Mouse (Mus musculus): ENCODE data around the gene Naa80. TPM values are rescaled to one million over a fixed set of nuclear protein-coding genes. Genes with fewer than 3 reads are reported as not detected.

Gene Naa80
- polyA plus RNA-seq, 1 experiment from 2014 or later = 19.2 TPM

- H3K9ac ChIP-seq (ENCODE audit: low read depth, low read length) = peak within 1 kb of the TSS; percentile 64
- peaks cover 3% of the 10 kb centered on the region; the same call in 1 of the 2 replicates for H3K36me3 ChIP-seq (ENCODE audit: control insufficient read depth, insufficient read depth, low read length)
- H3K4me2 ChIP-seq (ENCODE audit: low read depth, low read length) = peak within 1 kb of the TSS; percentile 64
- ATAC-seq = peak; percentile 70
- H3K9me3 ChIP-seq (ENCODE audit: control insufficient read depth, low read length) = no peaks in the 10 kb centered on the region
- H3K4me3 ChIP-seq (ENCODE audit: low read length) = peak within 1 kb of the TSS; percentile 43
- peaks cover 35% of the 10 kb centered on the region for H3K4me1 ChIP-seq (ENCODE audit: control insufficient read depth, insufficient read depth, low read length)
- WGBS = 18% methylated on average over 16 of the region's 16 CpGs
- H3K27ac ChIP-seq (ENCODE audit: low read length) = peak within 1 kb of the TSS; percentile 74
- H3K27me3 ChIP-seq (replicated peaks; ENCODE audit: control insufficient read depth, insufficient read depth, low read length) = no peaks in the 10 kb centered on the region
Observed at GRCm38 (mm10) chr9:107576357-107577107, 2.2 kb upstream of the Naa80 start, which contains the start of gene Hyal1. Gene Hyal1, plus strand, starts transcription at chr9:107576927.

GRCm38 (mm10) chr9:107577871-107578270, 816 bp upstream of the Naa80 start:
- no peak for ATAC-seq
- H3K36me3 ChIP-seq (ENCODE audit: control insufficient read depth, insufficient read depth, low read length) = no peaks in the 10 kb centered on the region; the same call in 1 of the 2 replicates
- no peak overlapping the region for H3K4me3 ChIP-seq (ENCODE audit: low read length)
- no peaks in the 10 kb centered on the region for H3K27me3 ChIP-seq (replicated peaks; ENCODE audit: control insufficient read depth, insufficient read depth, low read length)
- no peak overlapping the region for H3K9ac ChIP-seq (ENCODE audit: low read depth, low read length)
- H3K9me3 ChIP-seq (ENCODE audit: control insufficient read depth, low read length) = no peaks in the 10 kb centered on the region
- H3K4me2 ChIP-seq (ENCODE audit: low read depth, low read length) = no peak overlapping the region
- H3K4me1 ChIP-seq (ENCODE audit: control insufficient read depth, insufficient read depth, low read length) = peaks cover 34% of the 10 kb centered on the region
- no peak overlapping the region for H3K27ac ChIP-seq (ENCODE audit: low read length)
- WGBS = 90% methylated on average over 10 of the region's 10 CpGs

- Histone ChIP-seq H3K4me3 (ENCODE audit: low read length) (no peak overlapping the region), H3K36me3 (ENCODE audit: control insufficient read depth, insufficient read depth, low read length) (no peaks in the 10 kb centered on the region; the same call in 1 of the 2 replicates), H3K9ac (ENCODE audit: low read depth, low read length) (no peak overlapping the region), H3K27ac (ENCODE audit: low read length) (peak overlapping the region; percentile 42; the same call in 1 of the 2 replicates), H3K27me3 (replicated peaks; ENCODE audit: control insufficient read depth, insufficient read depth, low read length) (no peaks in the 10 kb centered on the region), H3K4me1 (ENCODE audit: control insufficient read depth, insufficient read depth, low read length) (peaks cover 34% of the 10 kb centered on the region), H3K9me3 (ENCODE audit: control insufficient read depth, low read length) (no peaks in the 10 kb centered on the region), H3K4me2 (ENCODE audit: low read depth, low read length) (no peak overlapping the region)
- ATAC-seq = no peak
- WGBS = 94% methylated on average over 14 of the region's 14 CpGs
Observed at GRCm38 (mm10) chr9:107579023-107579900, 575 bp downstream of the Naa80 start.

GRCm38 (mm10) chr9:107580501-107581317, 2.0 kb downstream of the Naa80 start, which contains the start of gene Hyal3:
Gene Hyal3, plus strand, starts transcription at chr9:107580818.
- peak; percentile 71 for ATAC-seq
- WGBS = under 1% methylated on average over 32 of the region's 32 CpGs

GRCm38 (mm10) chr9:107581584-107581983, 2.9 kb downstream of the Naa80 start:
- Histone ChIP-seq H3K9ac (ENCODE audit: low read depth, low read length) (peak overlapping the region; percentile 86), H3K4me1 (ENCODE audit: control insufficient read depth, insufficient read depth, low read length) (peaks cover 26% of the 10 kb centered on the region), H3K36me3 (ENCODE audit: control insufficient read depth, insufficient read depth, low read length) (no peaks in the 10 kb centered on the region; the same call in 1 of the 2 replicates), H3K4me3 (ENCODE audit: low read length) (peak overlapping the region; percentile 67), H3K4me2 (ENCODE audit: low read depth, low read length) (peak overlapping the region; percentile 86), H3K27me3 (replicated peaks; ENCODE audit: control insufficient read depth, insufficient read depth, low read length) (no peaks in the 10 kb centered on the region), H3K9me3 (ENCODE audit: control insufficient read depth, low read length) (no peaks in the 10 kb centered on the region), H3K27ac (ENCODE audit: low read length) (peak overlapping the region; percentile 95; the same call in 1 of the 2 replicates)
- WGBS = 61% methylated on average over 4 of the region's 4 CpGs
- ATAC-seq = no peak

More at GRCm38 (mm10) chr9:107580501-107581317, 2.0 kb downstream of the Naa80 start, which contains the start of gene Hyal3:
- peak within 1 kb of the TSS; percentile 95 for H3K27ac ChIP-seq (ENCODE audit: low read length)
- H3K36me3 ChIP-seq (ENCODE audit: control insufficient read depth, insufficient read depth, low read length) = no peaks in the 10 kb centered on the region; the same call in 1 of the 2 replicates
- H3K4me3 ChIP-seq (ENCODE audit: low read length) = peak within 1 kb of the TSS; percentile 67
- peaks cover 33% of the 10 kb centered on the region for H3K4me1 ChIP-seq (ENCODE audit: control insufficient read depth, insufficient read depth, low read length)
- H3K27me3 ChIP-seq (replicated peaks; ENCODE audit: control insufficient read depth, insufficient read depth, low read length) = no peaks in the 10 kb centered on the region
- H3K9me3 ChIP-seq (ENCODE audit: control insufficient read depth, low read length) = no peaks in the 10 kb centered on the region
- H3K9ac ChIP-seq (ENCODE audit: low read depth, low read length) = peak within 1 kb of the TSS; percentile 86
- H3K4me2 ChIP-seq (ENCODE audit: low read depth, low read length) = peak within 1 kb of the TSS; percentile 86

GRCm38 (mm10) chr9:107582509-107583062, 3.9 kb downstream of the Naa80 start:
- no peak overlapping the region for H3K4me3 ChIP-seq (ENCODE audit: low read length)
- ATAC-seq = no peak
- H3K9me3 ChIP-seq (ENCODE audit: control insufficient read depth, low read length) = no peaks in the 10 kb centered on the region
- WGBS = 91% methylated on average over 7 of the region's 7 CpGs
- no peak overlapping the region for H3K27ac ChIP-seq (ENCODE audit: low read length)
- no peaks in the 10 kb centered on the region; the same call in 1 of the 2 replicates for H3K36me3 ChIP-seq (ENCODE audit: control insufficient read depth, insufficient read depth, low read length)
- H3K4me1 ChIP-seq (ENCODE audit: control insufficient read depth, insufficient read depth, low read length) = peaks cover 21% of the 10 kb centered on the region
- no peaks in the 10 kb centered on the region for H3K27me3 ChIP-seq (replicated peaks; ENCODE audit: control insufficient read depth, insufficient read depth, low read length)
- H3K4me2 ChIP-seq (ENCODE audit: low read depth, low read length) = no peak overlapping the region
- 0 out of 2 replicates have a peak overlapping the region, but pooled peaks have one; percentile 86 for H3K9ac ChIP-seq (ENCODE audit: low read depth, low read length)

- peaks cover 24% of the 10 kb centered on the region for H3K4me1 ChIP-seq (ENCODE audit: control insufficient read depth, insufficient read depth, low read length)
- H3K36me3 ChIP-seq (ENCODE audit: control insufficient read depth, insufficient read depth, low read length) = no peaks in the 10 kb centered on the region; the same call in 1 of the 2 replicates
- ATAC-seq = no peak
- WGBS = 91% methylated on average over 14 of the region's 14 CpGs
- H3K27ac ChIP-seq (ENCODE audit: low read length) = no peak overlapping the region
- no peak overlapping the region for H3K4me2 ChIP-seq (ENCODE audit: low read depth, low read length)
- H3K9ac ChIP-seq (ENCODE audit: low read depth, low read length) = no peak overlapping the region
- no peak overlapping the region for H3K4me3 ChIP-seq (ENCODE audit: low read length)
- H3K27me3 ChIP-seq (replicated peaks; ENCODE audit: control insufficient read depth, insufficient read depth, low read length) = no peaks in the 10 kb centered on the region
- no peaks in the 10 kb centered on the region for H3K9me3 ChIP-seq (ENCODE audit: control insufficient read depth, low read length)
Observed at GRCm38 (mm10) chr9:107583174-107583573, 4.5 kb downstream of the Naa80 start.

GRCm38 (mm10) chr9:107586504-107586903, 7.8 kb downstream of the Naa80 start:
- peak overlapping the region; percentile 79 for H3K27ac ChIP-seq (ENCODE audit: low read length)
- H3K4me3 ChIP-seq (ENCODE audit: low read length) = no peak overlapping the region
- H3K4me1 ChIP-seq (ENCODE audit: control insufficient read depth, insufficient read depth, low read length) = peaks cover 37% of the 10 kb centered on the region
- H3K9ac ChIP-seq (ENCODE audit: low read depth, low read length) = no peak overlapping the region
- ATAC-seq = no peak
- no peaks in the 10 kb centered on the region for H3K9me3 ChIP-seq (ENCODE audit: control insufficient read depth, low read length)
- no peak overlapping the region for H3K4me2 ChIP-seq (ENCODE audit: low read depth, low read length)
- 89% methylated on average over 5 of the region's 5 CpGs for WGBS
- peaks cover 7% of the 10 kb centered on the region; the same call in 1 of the 2 replicates for H3K36me3 ChIP-seq (ENCODE audit: control insufficient read depth, insufficient read depth, low read length)
- no peaks in the 10 kb centered on the region for H3K27me3 ChIP-seq (replicated peaks; ENCODE audit: control insufficient read depth, insufficient read depth, low read length)
